Mouse (Mus musculus) liver, adult 2 months (tissue): Measurements from ENCODE around the gene Haus2. TPM values are rescaled to one million over a fixed set of nuclear protein-coding genes. Genes with fewer than 3 reads are reported as not detected.
A peak's percentile ranks its signal among the peaks of the same experiment; 100 is the strongest.

ENCODE experiments used
- DNase-seq: peaks from one replicate; pipeline ENCODE4 v3.0.0-alpha.2; 2011; ENCODE audit warnings: low read depth, low spot score; ENCODE audit errors: extremely low read depth
- H3K27ac ChIP-seq: fragments of 200-500 bp; replicated peaks from 2 replicates; pipeline ENCODE4 v1.5.1; 2012; ENCODE audit warnings: low read depth, mild to moderate bottlenecking, control low read depth, inconsistent platforms, low read length; ENCODE audit not compliant: insufficient read depth
- H3K27me3 ChIP-seq: fragments of 200-500 bp; 2 replicates; pipeline ENCODE4 v1.6.1; 2012; ENCODE audit warnings: mild to moderate bottlenecking, moderate library complexity, low read length, inconsistent platforms; ENCODE audit not compliant: control insufficient read depth, insufficient read depth
- H3K36me3 ChIP-seq: fragments of 200-500 bp; 2 replicates; pipeline ENCODE4 v1.6.1; 2012; ENCODE audit warnings: low read length, inconsistent platforms; ENCODE audit not compliant: control insufficient read depth, insufficient read depth
- H3K4me1 ChIP-seq: fragments of 200-500 bp; 2 replicates; pipeline ENCODE4 v1.6.1; 2011; ENCODE audit warnings: low read length; ENCODE audit not compliant: control insufficient read depth, insufficient read depth
- H3K4me3 ChIP-seq: fragments of 200-500 bp; 2 replicates; pipeline ENCODE4 v1.5.1; 2011; ENCODE audit warnings: low read depth, mild to moderate bottlenecking, control low read depth, low read length, moderate library complexity; ENCODE audit not compliant: insufficient read depth
- H3K79me2 ChIP-seq: fragments of 200-500 bp; 2 replicates; pipeline ENCODE4 v1.6.1; 2012; ENCODE audit warnings: inconsistent platforms, mild to moderate bottlenecking, low read length, moderate library complexity; ENCODE audit not compliant: control insufficient read depth, insufficient read depth
- H3K9ac ChIP-seq: fragments of 200-500 bp; 2 replicates; pipeline ENCODE4 v1.6.1; 2012; ENCODE audit warnings: low read depth, mild to moderate bottlenecking, control low read depth, inconsistent platforms, low read length
- CTCF ChIP-seq: fragments of 200-500 bp; IDR thresholded peaks from 2 replicates; pipeline ENCODE4 v1.5.1; 2011; ENCODE audit warnings: low read depth, low read length, control low read depth
- POLR2A ChIP-seq: fragments of 200-500 bp; IDR thresholded peaks from 2 replicates; pipeline ENCODE4 v1.6.1; 2011; ENCODE audit warnings: low read length, control low read depth; ENCODE audit not compliant: insufficient read depth; ENCODE audit errors: extremely low read depth
- WGBS: fragments of 180-500 bp; shearing (Covaris S2); methylation state at CpG from one replicate; pipeline ENCODE4 v1.1.7; 2018; 5-methylcytosine and 5-hydroxymethylcytosine counted together
- polyA plus RNA-seq: library from polyadenylated mRNA; depleted of rRNA; stranded (reverse); fragments of >200 nt; gene quantifications from 2 replicates; pipeline ENCODE4 v1.2.3, GENCODE M21; 2012; rRNA removed
- total RNA-seq: library from RNA; depleted of rRNA; stranded (reverse); fragments of >200 nt; gene quantifications from 2 replicates; pipeline ENCODE4 v1.2.3, GENCODE M21; 2014; rRNA removed

The Haus2 gene
- total and polyA plus RNA-seq, 2 experiments = 1.8 to 8.7 TPM

GRCm38 (mm10) chr2:120662766-120663165, 53.6 kb downstream of the Haus2 start:
- H3K27ac ChIP-seq = no peak overlapping the region
- H3K27me3 ChIP-seq = no peaks in the 10 kb centered on the region
- no peaks in the 10 kb centered on the region for H3K36me3 ChIP-seq
- H3K4me1 ChIP-seq = peaks cover 2% of the 10 kb centered on the region
- TF ChIP-seq CTCF (no peak), POLR2A (no peak)
- H3K79me2 ChIP-seq = no peaks in the 10 kb centered on the region
- no peak overlapping the region for H3K4me3 ChIP-seq
- no peak for DNase-seq
- no peak overlapping the region for H3K9ac ChIP-seq

DNA sequence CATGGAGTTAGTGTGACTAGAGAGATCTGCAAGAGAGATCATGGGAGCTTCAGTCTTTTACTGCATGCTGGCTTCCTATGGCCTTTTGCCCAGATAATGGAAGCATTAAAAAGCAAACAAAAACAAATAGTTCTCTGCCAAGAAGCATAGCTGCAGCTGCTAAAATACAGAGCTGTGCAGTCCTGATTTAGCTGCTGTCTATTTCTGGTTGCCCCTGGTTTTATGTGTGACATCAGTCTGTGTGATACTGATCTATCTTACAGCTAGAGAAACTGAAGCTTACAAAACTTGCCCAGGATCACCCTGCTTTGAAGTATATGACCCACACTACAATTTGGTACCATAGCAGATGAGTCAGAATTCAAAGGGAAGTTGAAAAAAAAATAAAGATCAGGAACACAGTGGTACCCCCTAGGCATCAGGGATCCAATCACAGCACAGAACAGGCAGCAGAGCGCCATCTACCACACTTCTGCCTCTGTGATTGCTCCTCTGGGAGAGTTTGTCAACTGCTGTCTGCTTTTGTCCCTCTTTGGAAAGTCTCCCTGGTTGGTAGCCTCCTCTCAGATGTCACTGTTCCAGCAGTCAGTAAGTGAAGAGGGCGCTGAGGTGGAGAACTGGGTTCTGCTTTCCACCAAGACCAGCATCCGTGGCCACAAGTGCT, 54.4 kb downstream of the Haus2 start:
- H3K4me1 ChIP-seq = peaks cover 2% of the 10 kb centered on the region
- H3K9ac ChIP-seq = no peak overlapping the region
- H3K27ac ChIP-seq = 0 out of 2 replicates have a peak overlapping the region, but pooled peaks have one; percentile 22
- H3K4me3 ChIP-seq = no peak overlapping the region
- WGBS = 82% methylated on average over 3 of the region's 3 CpGs
- no peak for TF ChIP-seq POLR2A
- no peak for TF ChIP-seq CTCF
- DNase-seq = no peak
- no peaks in the 10 kb centered on the region for H3K36me3 ChIP-seq
- H3K79me2 ChIP-seq = no peaks in the 10 kb centered on the region
- no peaks in the 10 kb centered on the region for H3K27me3 ChIP-seq

- Histone ChIP-seq H3K27me3 (no peaks in the 10 kb centered on the region), H3K4me1 (peaks cover 2% of the 10 kb centered on the region; the same call in 1 of the 2 replicates), H3K9ac (no peak overlapping the region), H3K79me2 (no peaks in the 10 kb centered on the region), H3K36me3 (no peaks in the 10 kb centered on the region), H3K4me3 (no peak overlapping the region), H3K27ac (no peak overlapping the region)
- DNase-seq = no peak
- whole genome bisulfite sequencing = 84% methylated on average over 2 of the region's 2 CpGs
- no peak for TF ChIP-seq CTCF
- no peak for TF ChIP-seq POLR2A
Observed at GRCm38 (mm10) chr2:120667446-120667845, 58.3 kb downstream of the Haus2 start.

GRCm38 (mm10) chr2:120670253-120670652, 61.1 kb downstream of the Haus2 start:
- H3K27ac ChIP-seq = no peak overlapping the region
- H3K79me2 ChIP-seq = no peaks in the 10 kb centered on the region
- no peak for DNase-seq
- no peaks in the 10 kb centered on the region for H3K4me1 ChIP-seq
- no peaks in the 10 kb centered on the region for H3K36me3 ChIP-seq
- H3K27me3 ChIP-seq = no peaks in the 10 kb centered on the region
- H3K4me3 ChIP-seq = no peak overlapping the region
- no peak overlapping the region for H3K9ac ChIP-seq
- no peak for TF ChIP-seq POLR2A
- peak; percentile 29; the same call in 1 of the 2 replicates for TF ChIP-seq CTCF
- WGBS = 76% methylated on average over 2 of the region's 2 CpGs

Other genes starting within 250 kb of the Haus2 start
- gene Ganc, start 205.5 kb upstream of the Haus2 start, total RNA-seq = 20.0 and 26.5 TPM in 2 replicates
- 10.7 and 13.9 TPM in 2 replicates for gene Ganc, start 205.5 kb upstream of the Haus2 start, polyA plus RNA-seq
- 14.0 and 15.7 TPM in 2 replicates for gene Tmem87a, start 205.3 kb upstream of the Haus2 start, total RNA-seq
- gene Tmem87a, start 205.3 kb upstream of the Haus2 start, polyA plus RNA-seq = 2.1 and 4.3 TPM in 2 replicates
- gene Capn3, start 153.4 kb upstream of the Haus2 start, total RNA-seq = 2.2 and 2.5 TPM in 2 replicates
- gene Capn3, start 153.4 kb upstream of the Haus2 start, polyA plus RNA-seq = 0.87 and 1.0 TPM in 2 replicates
- gene Zfp106, start 45.5 kb upstream of the Haus2 start, total RNA-seq = 34.6 and 35.6 TPM in 2 replicates
- gene Zfp106, start 45.5 kb upstream of the Haus2 start, polyA plus RNA-seq = 29.6 and 30.1 TPM in 2 replicates
- 26.2 and 31.3 TPM in 2 replicates for gene Snap23, start 41.7 kb upstream of the Haus2 start, total RNA-seq
- 5.1 and 5.3 TPM in 2 replicates for gene Snap23, start 41.7 kb upstream of the Haus2 start, polyA plus RNA-seq
- gene Lrrc57, start 137 bp downstream of the Haus2 start, total RNA-seq = 8.7 and 10.1 TPM in 2 replicates
- 6.3 and 7.0 TPM in 2 replicates for gene Lrrc57, start 137 bp downstream of the Haus2 start, polyA plus RNA-seq
- gene Stard9, start 19.7 kb downstream of the Haus2 start, total RNA-seq = 3.3 and 4.4 TPM in 2 replicates
- 0.78 and 1.4 TPM in 2 replicates for gene Stard9, start 19.7 kb downstream of the Haus2 start, polyA plus RNA-seq
- 3.4 and 3.7 TPM in 2 replicates for gene Cdan1, start 240.7 kb downstream of the Haus2 start, total RNA-seq
- 7.7 and 8.6 TPM in 2 replicates for gene Cdan1, start 240.7 kb downstream of the Haus2 start, polyA plus RNA-seq
- 3.0 TPM in 2 replicates for gene Ttbk2, start 241.2 kb downstream of the Haus2 start, total RNA-seq
- gene Ttbk2, start 241.2 kb downstream of the Haus2 start, polyA plus RNA-seq = 0.61 TPM in 2 replicates